Mouse (Mus musculus) fat pad, adult 2 months (tissue): ENCODE measurements around the gene Susd3.

Experiments
- DNase-seq: peaks from one replicate; pipeline ENCODE4 v3.0.0-alpha.2; 2011; ENCODE audit warnings: low read depth, low spot score; ENCODE audit errors: extremely low read depth

Gene Susd3

GRCm38 (mm10) chr13:49247232-49247739, 1.2 kb downstream of the Susd3 start:
- no peak for DNase-seq

GRCm38 (mm10) chr13:49246626-49247025, 1.9 kb downstream of the Susd3 start:
- no peak for DNase-seq

- no peak for DNase-seq
These were observed 2.5 kb downstream of the Susd3 start for GRCm38 (mm10) chr13:49246011-49246410.

DNA sequence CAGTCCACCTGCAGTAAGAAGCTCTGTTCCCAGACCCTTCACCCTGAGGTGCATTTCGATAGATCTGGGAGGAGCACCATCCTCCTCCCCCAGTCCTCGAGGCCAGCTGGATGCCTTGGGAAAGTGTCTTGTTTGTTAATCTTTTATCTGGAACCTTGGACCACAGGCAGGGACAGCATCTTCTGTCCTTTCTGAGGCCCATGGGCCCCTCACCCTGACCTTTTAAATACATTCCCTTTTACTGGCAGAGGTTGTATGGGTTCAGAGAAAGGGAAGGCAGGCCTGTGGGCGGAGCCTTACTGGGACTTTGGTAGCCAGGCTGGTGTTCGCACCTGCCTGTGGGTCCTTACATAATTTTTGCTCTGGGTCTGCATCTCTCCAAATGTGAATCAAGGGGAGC, 3.3 kb downstream of the Susd3 start:
- DNase-seq, result no peak

DNA sequence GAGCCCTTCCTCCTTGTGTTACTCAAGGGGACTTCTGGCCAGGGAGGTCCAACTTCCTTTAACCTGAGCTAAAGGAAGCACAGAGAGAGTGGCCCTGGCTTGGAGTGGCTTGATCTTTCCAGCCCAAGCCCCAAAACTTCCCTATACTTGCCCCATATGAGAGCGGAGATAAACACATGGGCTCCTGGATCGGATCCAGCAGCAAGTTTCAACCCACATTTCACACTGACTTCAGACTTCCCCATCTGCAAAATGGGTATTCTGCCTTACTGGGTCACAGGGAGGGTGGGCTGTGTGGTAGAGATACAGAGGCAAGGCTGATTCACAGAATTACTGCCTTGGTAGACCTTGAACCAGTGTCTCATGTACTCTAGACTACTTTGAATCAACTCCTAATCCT, 5.0 kb downstream of the Susd3 start:
- no peak for DNase-seq

DNA sequence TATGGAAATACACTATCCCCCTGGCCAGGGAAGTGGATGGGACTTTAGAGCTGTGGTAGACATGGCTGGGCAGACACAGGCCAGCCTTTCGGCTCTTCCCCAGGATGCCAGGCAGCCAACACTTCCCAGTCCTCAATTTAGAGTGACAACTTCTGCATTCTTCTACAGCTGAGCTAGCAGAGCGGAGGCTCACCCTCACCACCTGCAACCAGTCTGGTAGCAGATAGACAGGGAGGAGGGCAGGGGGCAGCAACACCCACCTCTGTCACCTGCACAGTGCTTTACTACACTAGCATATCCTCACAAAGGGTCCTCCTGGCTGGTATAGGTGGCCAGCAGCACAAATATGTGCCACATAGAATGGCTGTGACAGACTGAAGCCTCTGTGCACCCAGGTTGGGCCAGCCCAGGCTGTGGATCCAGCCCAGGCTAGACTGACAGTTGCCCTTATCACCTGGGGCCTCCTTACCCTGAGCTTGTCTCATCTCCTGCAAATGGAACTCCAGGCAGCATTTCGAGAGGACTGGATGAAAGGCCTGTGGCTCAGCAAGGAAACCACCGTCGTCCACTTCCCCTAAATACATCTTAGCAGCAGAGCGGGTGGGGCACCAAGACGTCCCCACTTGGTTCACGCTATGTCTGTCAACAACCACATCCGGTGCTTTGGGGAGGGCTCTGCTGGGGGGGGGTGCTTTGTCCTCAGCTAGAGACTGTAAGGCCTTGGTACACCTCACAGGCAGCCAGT, 6.0 kb downstream of the Susd3 start:
- no peak for DNase-seq

- no peak for DNase-seq
These were observed 9.8 kb downstream of the Susd3 start for GRCm38 (mm10) chr13:49238737-49239136.

DNA sequence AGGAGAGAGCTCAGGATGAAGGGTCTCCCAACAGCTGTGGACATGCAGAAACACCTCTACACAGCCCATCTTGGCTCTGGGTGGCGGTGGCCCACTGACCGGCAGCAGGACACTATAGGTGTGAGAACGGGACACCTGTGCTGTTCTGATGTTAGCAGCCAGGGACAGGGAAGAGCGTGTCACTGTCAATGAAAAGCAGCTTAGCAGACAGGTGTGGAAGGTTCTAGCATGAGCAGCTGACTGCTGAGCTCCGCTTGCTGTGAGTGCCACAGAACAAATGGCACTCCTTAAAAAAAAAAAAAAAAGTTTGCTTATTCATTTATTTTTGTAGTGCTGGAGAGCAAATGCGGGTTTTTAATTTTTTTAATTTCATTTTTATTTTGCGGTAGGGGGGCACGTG, 10.9 kb downstream of the Susd3 start:
- no peak for DNase-seq

DNA sequence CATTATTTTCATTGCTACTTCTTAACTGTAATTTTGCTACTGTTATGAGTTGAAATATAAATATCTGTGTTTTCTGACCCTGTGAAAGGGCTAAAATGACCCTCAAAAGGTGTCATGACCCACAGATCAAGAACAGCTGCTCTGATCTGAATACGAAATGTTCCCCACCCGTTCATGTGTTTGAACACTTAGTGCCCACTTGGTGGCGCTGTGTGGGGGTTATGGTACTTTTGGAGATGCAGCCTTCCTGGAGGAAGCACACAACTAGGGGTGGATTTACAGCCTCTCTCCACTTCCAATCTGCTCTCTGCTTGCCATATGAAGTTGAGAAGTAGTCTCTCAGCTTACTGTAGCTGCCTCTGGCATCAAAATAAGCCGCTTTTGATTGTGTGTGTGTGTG, 13.8 kb downstream of the Susd3 start:
- no peak for DNase-seq

DNA sequence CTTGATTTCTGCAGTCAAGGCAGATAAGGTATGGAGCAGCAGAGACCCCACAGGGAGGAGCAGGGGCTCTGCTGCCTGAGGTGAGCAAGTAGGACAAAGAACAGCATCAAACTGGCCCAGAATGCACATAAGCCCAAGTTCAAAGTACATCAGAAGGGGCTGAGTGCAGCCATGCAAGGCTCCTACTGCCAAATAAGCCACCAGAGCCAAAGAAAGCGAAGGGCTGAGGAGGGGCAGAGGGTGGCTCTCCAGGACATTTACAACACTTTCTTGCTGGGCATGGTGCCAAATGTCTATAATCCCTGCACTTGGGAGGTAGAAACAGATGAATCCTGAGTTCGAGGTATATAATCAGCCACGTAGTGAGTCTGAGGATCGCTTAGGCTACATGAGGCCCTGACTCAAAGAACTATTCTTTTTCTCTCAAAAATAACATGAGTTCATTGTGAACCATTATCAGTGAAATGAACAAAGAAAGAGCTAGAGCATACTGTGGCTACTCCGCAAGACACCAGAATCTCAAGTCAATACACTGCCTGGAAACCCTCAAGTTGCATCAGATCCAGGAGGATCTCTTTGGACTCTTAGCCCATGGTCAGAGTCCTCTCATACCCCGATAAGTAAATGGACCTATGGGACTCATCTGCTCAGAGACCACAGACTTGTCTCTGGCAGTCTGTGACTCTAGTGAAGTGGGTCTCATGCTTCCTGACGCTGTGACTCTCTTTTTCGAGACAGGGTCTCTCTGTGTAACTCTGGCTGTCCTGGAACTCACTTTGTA, 14.5 kb downstream of the Susd3 start:
- no peak for DNase-seq

DNA sequence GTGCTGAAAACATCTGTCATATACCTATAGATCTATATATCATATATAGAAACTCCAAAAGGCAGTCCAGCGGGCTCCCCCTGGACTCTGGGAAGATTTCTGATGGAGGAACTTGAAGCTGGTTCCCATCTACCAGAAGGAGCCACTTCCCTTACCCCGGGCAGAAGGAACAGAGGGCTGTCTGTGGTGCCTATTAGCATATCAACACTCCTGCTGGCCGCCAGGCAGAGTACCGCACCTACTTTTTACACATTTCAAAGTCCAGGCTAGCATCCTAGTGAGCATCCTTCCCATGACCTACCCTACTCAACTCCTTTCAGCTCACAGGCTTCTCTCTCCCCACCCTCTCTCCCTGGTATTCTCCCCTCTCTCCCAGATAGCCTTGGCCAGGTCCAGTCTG, 22.9 kb downstream of the Susd3 start:
- no peak for DNase-seq

DNA sequence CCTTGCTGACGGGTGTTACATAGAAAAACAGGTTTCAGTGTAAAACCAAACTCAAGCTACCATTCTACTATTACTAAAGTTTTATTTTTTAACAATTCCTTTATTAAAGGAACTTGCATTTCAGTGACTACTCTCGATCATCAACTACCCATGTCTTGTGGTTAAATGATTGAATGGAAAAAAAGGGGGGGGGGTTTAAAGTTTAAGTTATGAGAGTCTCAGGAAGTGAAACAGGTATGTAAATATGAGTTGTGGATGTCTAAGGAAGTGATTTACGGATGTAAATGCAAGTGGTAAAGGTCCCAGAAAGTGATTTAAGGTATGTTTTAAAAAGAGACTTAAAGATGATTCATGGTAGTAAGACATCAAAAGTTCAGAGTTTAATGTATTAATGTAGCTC, 23.3 kb downstream of the Susd3 start:
- DNase-seq, result no peak

DNA sequence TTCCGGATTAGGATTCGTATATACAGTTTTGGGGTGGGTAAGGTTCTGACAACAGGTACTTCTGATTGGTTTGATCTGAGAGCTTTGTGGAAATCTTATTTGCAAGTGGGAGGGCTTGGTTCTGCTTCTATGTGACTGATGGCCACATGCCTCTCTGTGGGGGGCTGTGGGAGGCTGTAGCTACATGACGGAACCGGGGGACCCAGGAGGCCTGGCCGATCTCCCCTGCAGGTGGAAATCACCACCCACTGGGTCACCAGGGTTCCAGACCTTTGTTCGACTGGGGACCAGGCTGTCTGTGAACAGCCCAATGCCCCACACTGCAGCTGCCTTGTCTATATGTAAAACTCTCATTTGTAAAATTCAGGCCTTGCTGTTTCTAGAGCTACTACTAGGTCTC, 23.8 kb downstream of the Susd3 start:
- DNase-seq, result no peak

GRCm38 (mm10) chr13:49224314-49224713, 24.2 kb downstream of the Susd3 start:
- DNase-seq, result peak; percentile 26

DNA sequence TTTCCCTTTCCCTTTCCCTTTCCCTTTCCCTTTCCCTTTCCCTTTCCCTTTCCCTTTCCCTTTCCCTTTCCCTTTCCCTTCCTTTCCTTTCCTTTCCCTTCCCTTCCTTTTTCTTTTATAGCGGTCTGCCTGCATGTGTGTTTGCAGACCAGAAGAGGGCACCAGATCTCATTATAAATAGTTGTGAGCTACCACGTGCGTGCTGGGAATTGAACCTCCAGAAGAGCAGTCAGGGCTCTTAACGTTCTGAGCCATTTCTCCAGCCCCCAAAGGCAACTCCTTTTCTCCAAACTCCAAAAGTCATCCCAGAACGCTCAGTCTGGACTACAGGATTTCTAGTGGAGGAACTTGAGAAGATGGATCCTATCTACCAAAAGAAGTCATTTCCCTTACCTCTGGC, 27.6 kb downstream of the Susd3 start:
- no peak for DNase-seq

- no peak for DNase-seq
These were observed 29.1 kb downstream of the Susd3 start for GRCm38 (mm10) chr13:49219367-49219766.

DNA sequence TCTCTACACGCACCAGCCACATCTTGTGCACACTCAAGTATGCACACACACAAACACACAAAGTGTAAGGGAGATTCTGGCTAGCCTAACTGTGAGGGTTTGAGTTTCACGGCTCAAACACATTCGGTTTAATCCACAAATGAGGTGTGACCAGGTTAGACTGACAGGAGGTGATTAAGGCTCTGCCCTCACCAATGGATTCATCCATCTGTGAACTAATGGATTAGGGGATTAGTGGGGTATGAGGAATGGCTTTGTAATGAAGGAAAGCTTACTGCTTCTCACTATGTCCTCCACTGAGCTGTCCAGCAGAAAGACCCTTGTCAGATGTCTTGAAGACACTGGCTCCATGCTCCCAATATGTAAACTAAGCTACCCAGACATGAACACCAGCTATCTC, 29.9 kb downstream of the Susd3 start:
- DNase-seq, result no peak

GRCm38 (mm10) chr13:49216808-49217561, 31.5 kb downstream of the Susd3 start:
- no peak for DNase-seq

- no peak for DNase-seq
These were observed 32.3 kb downstream of the Susd3 start for GRCm38 (mm10) chr13:49216220-49216552.

- DNase-seq, result peak; percentile 40
These were observed 32.8 kb downstream of the Susd3 start, which contains the start of gene Card19 for GRCm38 (mm10) chr13:49215504-49216219. Gene Card19, minus strand, starts transcription at chr13:49216037.

DNA sequence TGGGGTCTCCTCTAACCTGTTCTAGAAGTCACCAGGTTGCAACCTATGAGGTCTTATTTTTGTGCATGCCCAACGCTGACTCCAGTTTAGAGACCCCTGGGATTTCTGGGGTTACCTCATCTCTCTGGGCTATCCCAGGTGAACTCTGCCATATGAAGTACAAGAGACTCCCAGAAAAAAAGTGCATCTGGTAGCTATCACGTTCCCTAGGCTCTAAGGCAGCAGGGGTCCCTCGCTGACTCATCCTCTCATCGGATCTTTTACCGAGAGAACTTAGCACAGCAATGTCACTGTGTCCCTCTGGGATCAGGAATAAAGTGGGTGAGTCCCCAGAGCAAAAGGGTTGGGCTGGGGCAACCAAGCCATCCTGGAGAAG, 33.4 kb downstream of the Susd3 start:
- DNase-seq, result no peak
